Mouse (Mus musculus) neutrophil, adult 5-6 weeks (primary cell): ENCODE data around the gene Tmem121. TPM values are rescaled to one million over a fixed set of nuclear protein-coding genes. Genes with fewer than 3 reads are reported as not detected.
"Not testable (repeated sequence)": the region's sequence is repeated elsewhere in the genome, so short reads cannot be mapped to it uniquely, and the experiment has no call there.

Source experiments
- ATAC-seq: fragments of 151-379, 151-347 bp; 2 replicates; pipeline ENCODE4 v1.8.0; 2017; ENCODE audit warnings: mild to moderate bottlenecking, moderate TSS enrichment; ENCODE audit not compliant: insufficient number of reproducible peaks, poor library complexity, low FRiP score, severe bottlenecking; ENCODE audit errors: extremely low read depth
- total RNA-seq: library from RNA; stranded (forward); fragments of 200-1000 nt; gene quantifications from 2 replicates; pipeline ENCODE4 v1.2.3, GENCODE M21; 2017

Tmem121 gene
- total RNA-seq, 1 experiment from 2014 or later = not detected

- ATAC-seq = no peak
Measured at GRCm38 (mm10) chr12:113176960-113177725, 8.6 kb upstream of the Tmem121 start.

GRCm38 (mm10) chr12:113181020-113181419, 4.7 kb upstream of the Tmem121 start:
- ATAC-seq = no peak

GRCm38 (mm10) chr12:113184945-113185344, 785 bp upstream of the Tmem121 start:
- no peak for ATAC-seq

DNA sequence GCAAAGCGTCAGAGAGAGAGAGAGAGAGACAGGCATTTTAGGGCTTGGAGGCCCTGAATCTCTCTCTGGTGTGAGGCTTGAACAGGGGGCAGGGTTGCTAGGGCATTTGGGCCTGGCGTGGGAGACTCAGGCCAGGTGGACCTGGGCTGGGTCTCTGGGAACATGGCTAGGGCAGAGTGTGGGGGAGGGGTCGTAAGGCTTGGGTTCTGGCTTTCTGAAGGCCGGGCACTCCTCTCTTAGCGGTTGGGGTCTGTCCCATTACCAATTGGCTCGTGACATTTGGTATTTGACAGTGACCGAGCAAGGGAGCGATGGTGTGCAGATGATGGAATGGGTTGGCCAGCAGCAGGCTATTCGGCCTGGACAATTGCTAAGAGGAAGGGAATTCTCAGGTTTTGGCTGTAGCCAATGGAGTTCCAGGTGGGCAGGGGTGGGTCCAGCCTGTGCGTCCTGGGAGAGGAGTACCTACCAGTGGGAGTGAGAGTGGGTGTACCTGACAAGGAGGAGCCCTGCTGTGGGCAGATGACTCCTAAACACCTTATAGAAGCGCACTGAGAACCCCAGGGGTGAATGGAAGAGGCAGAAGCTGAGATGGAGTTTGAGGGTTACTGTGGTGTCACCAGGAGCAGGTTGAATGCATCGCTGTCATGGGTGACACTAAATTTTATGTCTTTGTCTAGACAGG, 738 bp downstream of the Tmem121 start:
- ATAC-seq = no peak

DNA sequence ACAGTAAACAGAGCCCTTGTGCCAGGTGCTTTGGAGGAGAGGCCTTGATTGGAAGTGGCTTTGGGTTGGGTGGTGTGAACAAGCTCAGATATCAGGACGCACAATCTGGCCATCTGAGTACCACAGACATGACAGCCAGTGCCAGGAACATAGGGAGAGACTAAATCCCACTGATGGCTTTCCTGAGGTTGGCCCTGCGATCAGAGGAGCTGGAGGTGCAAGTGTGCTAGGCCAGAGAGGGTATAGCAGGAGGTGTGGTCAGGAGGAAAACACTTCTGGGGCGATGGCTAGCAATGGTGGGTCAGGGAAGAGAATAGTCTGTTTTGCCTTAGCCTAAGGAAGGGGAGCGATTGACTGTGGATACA, 1.3 kb downstream of the Tmem121 start:
- ATAC-seq = no peak

DNA sequence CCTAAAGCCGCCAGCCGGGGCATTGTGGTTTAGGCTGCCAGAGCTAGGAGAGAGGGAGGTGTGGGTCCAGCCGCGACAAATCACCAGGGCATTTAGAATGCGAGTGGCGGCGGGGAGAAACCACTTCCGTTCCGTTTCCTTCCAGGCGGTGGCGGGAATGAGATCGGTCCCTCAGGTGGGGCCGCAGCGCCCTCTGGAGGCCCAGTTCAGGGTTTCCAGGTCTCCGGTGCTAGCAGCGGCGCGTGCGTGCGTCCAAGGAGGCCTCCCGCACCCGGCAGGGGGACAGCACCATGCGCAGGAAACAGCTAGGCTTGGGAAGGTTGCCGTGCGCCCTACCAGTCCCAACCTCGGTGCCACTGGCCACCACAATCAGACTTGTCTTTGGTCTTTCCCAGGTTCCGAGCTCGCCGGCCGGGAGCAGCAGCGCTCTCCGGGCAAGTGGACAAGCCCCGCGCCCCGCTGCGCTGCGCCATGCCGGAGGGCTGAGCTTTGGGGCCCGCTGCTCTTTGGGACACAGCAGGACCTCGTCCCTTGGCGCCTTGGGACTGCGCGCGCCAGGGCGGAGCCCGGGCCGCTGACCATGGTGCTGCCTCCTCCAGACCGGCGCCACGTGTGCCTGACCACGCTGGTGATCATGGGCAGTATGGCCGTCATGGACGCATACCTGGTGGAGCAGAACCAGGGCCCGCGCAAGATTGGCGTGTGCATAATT, 2.0 kb downstream of the Tmem121 start:
- ATAC-seq = peak; percentile 26; the same call in 1 of the 2 replicates

DNA sequence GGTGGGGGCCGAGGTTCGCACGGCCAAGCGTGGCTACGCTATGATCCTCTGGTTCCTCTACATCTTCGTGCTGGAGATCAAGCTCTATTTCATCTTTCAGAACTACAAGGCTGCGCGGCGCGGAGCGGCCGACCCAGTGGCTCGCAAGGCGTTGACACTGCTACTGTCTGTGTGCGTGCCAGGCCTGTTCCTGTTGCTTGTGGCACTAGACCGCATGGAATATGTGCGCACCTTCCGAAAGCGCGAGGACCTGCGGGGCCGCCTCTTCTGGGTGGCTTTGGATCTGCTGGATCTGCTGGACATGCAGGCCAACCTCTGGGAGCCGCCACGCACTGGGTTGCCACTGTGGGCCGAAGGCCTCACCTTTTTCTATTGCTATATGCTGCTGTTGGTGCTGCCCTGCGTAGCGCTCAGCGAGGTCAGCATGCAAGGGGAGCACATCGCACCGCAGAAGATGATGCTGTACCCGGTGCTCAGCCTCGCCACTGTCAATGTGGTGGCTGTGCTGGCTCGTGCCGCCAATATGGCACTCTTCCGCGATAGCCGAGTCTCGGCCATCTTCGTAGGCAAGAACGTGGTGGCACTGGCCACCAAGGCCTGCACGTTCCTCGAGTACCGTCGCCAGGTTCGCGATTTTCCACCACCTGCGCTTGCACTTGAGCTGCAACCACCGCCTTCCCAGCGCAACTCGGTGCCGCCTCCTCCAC, 2.8 kb downstream of the Tmem121 start:
- ATAC-seq = no peak

GRCm38 (mm10) chr12:113193423-113193822, 7.7 kb downstream of the Tmem121 start:
- ATAC-seq = no peak

GRCm38 (mm10) chr12:113199132-113199531, 13.4 kb downstream of the Tmem121 start:
- ATAC-seq = not testable (repeated sequence)

GRCm38 (mm10) chr12:113201301-113201700, 15.6 kb downstream of the Tmem121 start:
- no peak for ATAC-seq

GRCm38 (mm10) chr12:113202008-113202407, 16.3 kb downstream of the Tmem121 start:
- ATAC-seq = no peak

DNA sequence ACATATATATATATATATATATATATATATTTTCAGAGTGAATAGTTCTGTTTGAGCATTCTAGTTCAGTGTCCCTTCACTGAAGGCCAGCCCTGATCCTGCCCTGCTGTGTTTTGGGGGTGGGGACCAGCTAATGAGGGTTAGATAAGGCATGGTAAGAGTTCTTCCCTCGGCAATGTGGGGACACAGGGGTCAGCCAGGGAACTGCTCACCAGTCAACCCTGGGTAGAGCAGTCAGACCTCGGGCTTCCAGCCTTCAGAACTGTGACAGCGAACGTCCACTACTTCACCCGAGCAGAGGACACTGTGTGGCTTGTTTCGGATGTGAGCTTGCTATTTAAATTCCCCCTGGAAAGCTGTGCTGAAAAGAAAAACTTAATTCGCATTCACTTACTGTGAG, 17.8 kb downstream of the Tmem121 start:
- no peak for ATAC-seq

DNA sequence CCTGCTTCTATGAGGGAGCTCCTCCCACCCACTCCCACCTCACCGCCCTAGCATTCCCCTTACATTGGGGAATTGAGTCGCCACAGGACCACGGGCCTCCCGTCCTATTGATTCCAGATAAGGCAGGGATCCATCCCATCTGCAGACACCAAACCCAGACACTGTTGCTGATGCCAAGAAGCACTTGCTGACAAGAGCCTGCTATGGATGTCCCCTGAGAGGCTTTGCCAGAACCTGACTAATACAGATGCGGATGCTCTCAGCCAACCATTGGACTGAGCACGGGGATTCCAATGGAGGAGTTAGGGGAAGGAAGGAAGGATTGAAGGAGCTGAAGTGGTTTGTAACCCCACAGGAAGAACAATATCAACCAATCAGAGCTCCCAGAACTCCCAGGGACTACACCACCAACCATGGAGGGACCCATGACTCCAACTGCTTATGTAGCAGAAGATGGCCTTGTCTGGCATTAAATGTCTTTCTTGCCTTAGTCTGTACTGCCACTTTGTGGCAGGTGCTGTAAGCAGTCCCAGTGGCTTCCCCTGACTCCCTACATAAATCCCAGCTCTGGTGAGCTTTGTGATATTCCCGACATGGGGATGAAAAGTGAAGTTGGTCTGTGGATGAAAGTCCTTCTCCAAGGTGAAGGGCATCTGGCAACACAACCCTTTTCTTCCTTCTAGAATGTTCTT, 19.7 kb downstream of the Tmem121 start:
- no peak for ATAC-seq

GRCm38 (mm10) chr12:113207737-113208136, 22.0 kb downstream of the Tmem121 start:
- ATAC-seq = no peak

DNA sequence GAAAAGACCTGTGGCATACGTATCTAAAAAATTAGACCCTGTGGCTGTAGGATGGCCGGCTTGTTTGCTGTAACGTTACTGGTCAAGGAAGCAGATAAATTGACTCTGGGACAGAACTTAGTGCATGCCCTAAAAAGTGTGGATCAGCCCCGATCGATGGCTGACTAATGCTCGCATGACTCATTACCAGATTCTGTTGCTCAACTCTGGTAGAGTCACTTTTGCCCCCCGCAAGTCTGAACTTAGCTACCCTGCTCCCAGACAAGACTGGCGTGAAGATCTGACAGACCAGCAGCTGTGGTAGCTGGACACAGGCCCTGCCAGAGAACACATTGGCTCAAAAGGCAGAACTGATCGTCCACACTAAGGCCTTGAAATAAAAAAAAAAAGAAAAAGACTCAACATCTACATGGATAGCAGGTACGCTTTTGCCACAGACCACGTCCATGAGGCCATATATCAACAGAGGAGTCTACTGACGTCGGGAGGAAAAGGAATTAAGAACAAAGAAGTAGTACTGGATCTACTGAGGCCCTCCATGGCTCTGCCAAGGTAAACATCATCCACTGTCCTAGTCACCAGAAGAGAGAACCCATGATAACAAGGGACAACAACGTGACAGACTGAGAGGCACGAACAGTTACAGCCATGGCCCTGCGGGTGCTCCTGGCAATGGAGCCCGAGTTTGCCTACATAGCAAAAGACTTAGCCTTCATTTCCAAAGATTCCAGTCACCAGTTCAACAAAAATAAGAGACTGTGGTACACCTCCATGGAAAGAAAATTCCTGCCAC, 25.1 kb downstream of the Tmem121 start:
- ATAC-seq = no peak

- no peak for ATAC-seq
Measured at GRCm38 (mm10) chr12:113211772-113212171, 26.0 kb downstream of the Tmem121 start.

GRCm38 (mm10) chr12:113212326-113212924, 26.7 kb downstream of the Tmem121 start:
- no peak for ATAC-seq

DNA sequence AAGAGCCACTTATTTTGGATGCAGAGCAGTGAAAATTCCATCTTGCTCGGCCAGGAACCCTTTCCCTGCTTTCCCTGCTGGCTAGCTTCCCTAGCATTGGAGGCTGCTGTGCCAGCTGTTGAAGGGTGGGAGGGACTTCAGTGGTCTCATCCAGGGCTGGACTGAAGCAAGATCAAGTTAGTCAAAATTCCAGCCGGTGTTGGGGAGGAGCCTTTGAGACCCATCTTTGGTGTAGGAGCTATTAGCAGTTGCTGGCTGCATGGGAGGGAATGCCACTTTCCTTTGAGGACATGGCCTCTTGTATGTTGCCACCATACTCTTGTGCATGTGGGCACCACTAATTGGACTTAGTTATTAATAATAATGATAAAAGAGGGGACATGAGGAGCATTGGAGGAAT, 27.5 kb downstream of the Tmem121 start:
- no peak for ATAC-seq
